Mouse (Mus musculus): Measurements from ENCODE around the gene Kcnk6. TPM values are rescaled to one million over a fixed set of nuclear protein-coding genes. Genes with fewer than 3 reads are reported as not detected.

The Kcnk6 gene
- polyA plus RNA-seq, 1 experiment from 2014 or later = 3.0 TPM

- Histone ChIP-seq H3K9me3 (ENCODE audit: control insufficient read depth, low read length) (no peaks in the 10 kb centered on the region), H3K36me3 (ENCODE audit: control insufficient read depth, insufficient read depth, low read length) (no peaks in the 10 kb centered on the region), H3K9ac (ENCODE audit: low read length) (no peak overlapping the region), H3K4me3 (ENCODE audit: low read depth, low read length) (no peak overlapping the region), H3K27ac (replicated peaks) (no peak overlapping the region), H3K27me3 (ENCODE audit: control insufficient read depth, insufficient read depth, low read length) (0 out of 2 replicates have a peak, but pooled peaks cover 2% of the 10 kb centered on the region), H3K4me1 (replicated peaks; ENCODE audit: control insufficient read depth, insufficient read depth) (no peaks in the 10 kb centered on the region; the same call in 1 of the 2 replicates), H3K4me2 (replicated peaks; ENCODE audit: low read depth) (no peak overlapping the region)
- WGBS = 62% methylated on average over 4 of the region's 4 CpGs
- no peak for TF ChIP-seq EP300 (optimal IDR thresholded peaks at IDR 0.05)
- no peak for TF ChIP-seq CTCF (IDR thresholded peaks at IDR 0.05; ENCODE audit: low read depth)
- no peak for ATAC-seq (ENCODE audit: low FRiP score, low TSS enrichment)
- DNase-seq (ENCODE audit: low spot score) = no peak
Observed at GRCm38 (mm10) chr7:29277510-29277909, 45.2 kb upstream of the Kcnk6 start.

GRCm38 (mm10) chr7:29276715-29277114 lies 44.4 kb upstream of the Kcnk6 start:
- Histone ChIP-seq H3K27ac (replicated peaks) (no peak overlapping the region), H3K4me1 (replicated peaks; ENCODE audit: control insufficient read depth, insufficient read depth) (peaks cover 5% of the 10 kb centered on the region), H3K4me3 (ENCODE audit: low read depth, low read length) (no peak overlapping the region), H3K9ac (ENCODE audit: low read length) (no peak overlapping the region), H3K27me3 (ENCODE audit: control insufficient read depth, insufficient read depth, low read length) (0 out of 2 replicates have a peak, but pooled peaks cover 2% of the 10 kb centered on the region), H3K36me3 (ENCODE audit: control insufficient read depth, insufficient read depth, low read length) (no peaks in the 10 kb centered on the region), H3K9me3 (ENCODE audit: control insufficient read depth, low read length) (no peaks in the 10 kb centered on the region), H3K4me2 (replicated peaks; ENCODE audit: low read depth) (no peak overlapping the region)
- DNase-seq (ENCODE audit: low spot score) (no peak), ATAC-seq (ENCODE audit: low FRiP score, low TSS enrichment) (no peak)
- WGBS = 49% methylated on average over 5 of the region's 5 CpGs
- TF ChIP-seq EP300 (optimal IDR thresholded peaks at IDR 0.05) (no peak), CTCF (IDR thresholded peaks at IDR 0.05; ENCODE audit: low read depth) (no peak)

GRCm38 (mm10) chr7:29271687-29272465 lies 39.6 kb upstream of the Kcnk6 start:
- no peaks in the 10 kb centered on the region for H3K27me3 ChIP-seq (ENCODE audit: control insufficient read depth, insufficient read depth, low read length)
- H3K9me3 ChIP-seq (ENCODE audit: control insufficient read depth, low read length) = no peaks in the 10 kb centered on the region
- H3K36me3 ChIP-seq (ENCODE audit: control insufficient read depth, insufficient read depth, low read length) = no peaks in the 10 kb centered on the region
- DNase-seq (ENCODE audit: low spot score) = no peak
- H3K4me3 ChIP-seq (ENCODE audit: low read depth, low read length) = no peak overlapping the region
- H3K4me1 ChIP-seq (replicated peaks; ENCODE audit: control insufficient read depth, insufficient read depth) = peaks cover 10% of the 10 kb centered on the region
- no peak overlapping the region for H3K4me2 ChIP-seq (replicated peaks; ENCODE audit: low read depth)
- H3K9ac ChIP-seq (ENCODE audit: low read length) = no peak overlapping the region
- no peak for ATAC-seq (ENCODE audit: low FRiP score, low TSS enrichment)
- H3K27ac ChIP-seq (replicated peaks) = peak overlapping the region; percentile 63
- 48% methylated on average over 8 of the region's 8 CpGs for WGBS
- TF ChIP-seq CTCF (IDR thresholded peaks at IDR 0.05; ENCODE audit: low read depth) = no peak

- Histone ChIP-seq H3K9me3 (ENCODE audit: control insufficient read depth, low read length) (no peaks in the 10 kb centered on the region), H3K4me3 (ENCODE audit: low read depth, low read length) (no peak overlapping the region), H3K27ac (replicated peaks) (peak overlapping the region; percentile 45), H3K4me1 (replicated peaks; ENCODE audit: control insufficient read depth, insufficient read depth) (peaks cover 10% of the 10 kb centered on the region), H3K36me3 (ENCODE audit: control insufficient read depth, insufficient read depth, low read length) (no peaks in the 10 kb centered on the region), H3K27me3 (ENCODE audit: control insufficient read depth, insufficient read depth, low read length) (no peaks in the 10 kb centered on the region), H3K9ac (ENCODE audit: low read length) (no peak overlapping the region), H3K4me2 (replicated peaks; ENCODE audit: low read depth) (no peak overlapping the region)
- 72% methylated on average over 4 of the region's 4 CpGs for WGBS
- ATAC-seq (ENCODE audit: low FRiP score, low TSS enrichment) = no peak
- TF ChIP-seq EP300 (optimal IDR thresholded peaks at IDR 0.05) (no peak), CTCF (IDR thresholded peaks at IDR 0.05; ENCODE audit: low read depth) (no peak)
- no peak for DNase-seq (ENCODE audit: low spot score)
Observed at GRCm38 (mm10) chr7:29270445-29270844, 38.1 kb upstream of the Kcnk6 start.

DNA sequence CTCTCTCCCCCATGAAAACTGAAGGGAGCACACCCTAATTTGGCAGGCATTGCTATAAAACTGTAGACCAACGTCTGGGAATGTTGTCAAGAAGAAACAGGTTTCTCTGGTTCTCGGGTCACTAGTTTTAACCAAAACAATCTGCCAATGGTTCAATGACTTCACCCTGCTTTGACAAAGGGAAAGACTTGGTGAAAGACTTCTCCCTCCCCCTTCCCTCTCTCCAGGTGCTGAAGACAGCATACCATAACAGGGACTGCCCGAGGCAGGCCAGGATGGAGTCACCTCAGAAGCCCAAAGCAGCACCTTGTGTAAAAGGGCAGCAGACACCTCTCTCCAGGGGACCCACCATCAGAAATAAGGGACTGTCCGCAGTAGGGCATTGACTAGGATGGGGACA lies 34.6 kb upstream of the Kcnk6 start:
- DNase-seq (ENCODE audit: low spot score) (no peak), ATAC-seq (ENCODE audit: low FRiP score, low TSS enrichment) (peak; percentile 32; the same call in 1 of the 2 replicates)
- WGBS = 48% methylated on average over 4 of the region's 4 CpGs
- Histone ChIP-seq H3K4me1 (replicated peaks; ENCODE audit: control insufficient read depth, insufficient read depth) (peaks cover 8% of the 10 kb centered on the region), H3K4me3 (ENCODE audit: low read depth, low read length) (no peak overlapping the region), H3K9me3 (ENCODE audit: control insufficient read depth, low read length) (no peaks in the 10 kb centered on the region), H3K27me3 (ENCODE audit: control insufficient read depth, insufficient read depth, low read length) (no peaks in the 10 kb centered on the region), H3K36me3 (ENCODE audit: control insufficient read depth, insufficient read depth, low read length) (no peaks in the 10 kb centered on the region), H3K4me2 (replicated peaks; ENCODE audit: low read depth) (no peak overlapping the region), H3K9ac (ENCODE audit: low read length) (no peak overlapping the region), H3K27ac (replicated peaks) (0 out of 2 replicates have a peak overlapping the region, but pooled peaks have one; percentile 45)
- TF ChIP-seq CTCF (IDR thresholded peaks at IDR 0.05; ENCODE audit: low read depth) = no peak
- TF ChIP-seq EP300 (optimal IDR thresholded peaks at IDR 0.05) = peak; percentile 31

DNA sequence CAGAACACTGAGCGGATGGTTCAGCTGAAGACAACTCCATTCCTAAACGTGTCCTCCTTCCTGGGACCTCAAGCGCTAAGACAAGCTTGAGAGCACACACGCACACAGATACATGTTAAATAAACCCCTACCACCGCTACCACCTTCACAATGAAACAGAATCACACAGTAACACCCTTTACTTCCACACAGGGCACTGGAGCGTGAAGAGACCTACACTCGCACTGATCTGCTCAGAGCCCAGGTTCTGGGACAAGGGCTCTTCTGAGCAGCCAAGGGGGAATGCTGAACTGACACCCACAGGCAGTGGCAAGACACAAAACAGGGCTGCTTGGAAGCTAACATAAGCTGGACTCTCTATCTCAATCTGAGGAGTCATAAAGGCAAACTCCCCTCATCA lies 33.3 kb upstream of the Kcnk6 start:
- TF ChIP-seq EP300 (optimal IDR thresholded peaks at IDR 0.05) (no peak), CTCF (IDR thresholded peaks at IDR 0.05; ENCODE audit: low read depth) (no peak)
- peak overlapping the region; percentile 53 for H3K27ac ChIP-seq (replicated peaks)
- WGBS = 66% methylated on average over 7 of the region's 7 CpGs
- no peaks in the 10 kb centered on the region for H3K36me3 ChIP-seq (ENCODE audit: control insufficient read depth, insufficient read depth, low read length)
- ATAC-seq (ENCODE audit: low FRiP score, low TSS enrichment) = no peak
- no peaks in the 10 kb centered on the region for H3K9me3 ChIP-seq (ENCODE audit: control insufficient read depth, low read length)
- H3K27me3 ChIP-seq (ENCODE audit: control insufficient read depth, insufficient read depth, low read length) = no peaks in the 10 kb centered on the region
- no peak overlapping the region for H3K4me2 ChIP-seq (replicated peaks; ENCODE audit: low read depth)
- H3K9ac ChIP-seq (ENCODE audit: low read length) = no peak overlapping the region
- no peak for DNase-seq (ENCODE audit: low spot score)
- H3K4me1 ChIP-seq (replicated peaks; ENCODE audit: control insufficient read depth, insufficient read depth) = no peaks in the 10 kb centered on the region
- no peak overlapping the region for H3K4me3 ChIP-seq (ENCODE audit: low read depth, low read length)
